Mouse (Mus musculus): Measurements from ENCODE around the gene Crhbp.
A peak's percentile ranks its signal among the peaks of the same experiment; 100 is the strongest.

Gene Crhbp

GRCm38 (mm10) chr13:95424932-95425331, 19.8 kb downstream of the Crhbp start:
- no peak for ATAC-seq (ENCODE audit: insufficient number of reproducible peaks, low FRiP score, low TSS enrichment)

GRCm38 (mm10) chr13:95419204-95419749, 25.4 kb downstream of the Crhbp start:
- ATAC-seq (ENCODE audit: insufficient number of reproducible peaks, low FRiP score, low TSS enrichment), result no peak

- no peak for ATAC-seq (ENCODE audit: insufficient number of reproducible peaks, low FRiP score, low TSS enrichment)
These were observed 26.0 kb downstream of the Crhbp start for GRCm38 (mm10) chr13:95418575-95419203.

- no peak for ATAC-seq (ENCODE audit: insufficient number of reproducible peaks, low FRiP score, low TSS enrichment)
These were observed 32.5 kb downstream of the Crhbp start for GRCm38 (mm10) chr13:95412257-95412656.

- no peak for ATAC-seq (ENCODE audit: insufficient number of reproducible peaks, low FRiP score, low TSS enrichment)
These were observed 51.5 kb downstream of the Crhbp start for GRCm38 (mm10) chr13:95393242-95393641.

GRCm38 (mm10) chr13:95389866-95390865, 54.6 kb downstream of the Crhbp start:
- ATAC-seq (ENCODE audit: insufficient number of reproducible peaks, low FRiP score, low TSS enrichment), result peak; percentile 74

GRCm38 (mm10) chr13:95388226-95388625, 56.5 kb downstream of the Crhbp start:
- no peak for ATAC-seq (ENCODE audit: insufficient number of reproducible peaks, low FRiP score, low TSS enrichment)

GRCm38 (mm10) chr13:95382418-95382817, 62.3 kb downstream of the Crhbp start:
- no peak for ATAC-seq (ENCODE audit: insufficient number of reproducible peaks, low FRiP score, low TSS enrichment)
